Mouse (Mus musculus) olfactory bulb, adult 2 months (tissue): ENCODE results near the gene Fbxl8. TPM values are rescaled to one million over a fixed set of nuclear protein-coding genes. Genes with fewer than 3 reads are reported as not detected.
"Not testable (repeated sequence)": the region's sequence is repeated elsewhere in the genome, so short reads cannot be mapped to it uniquely, and the experiment has no call there.

Experiments
- H3K27ac ChIP-seq: fragments of 200-500 bp; 2 replicates; pipeline ENCODE4 v1.5.1; 2012; ENCODE audit warnings: low read depth, low read length; ENCODE audit not compliant: insufficient read depth
- H3K4me1 ChIP-seq: fragments of 200-500 bp; 2 replicates; pipeline ENCODE4 v1.6.1; 2012; ENCODE audit warnings: low read length; ENCODE audit not compliant: control insufficient read depth, insufficient read depth
- H3K4me3 ChIP-seq: fragments of 200-500 bp; 2 replicates; pipeline ENCODE4 v1.5.1; 2012; ENCODE audit warnings: mild to moderate bottlenecking, low read depth, low read length, moderate library complexity; ENCODE audit not compliant: insufficient read depth
- CTCF ChIP-seq: fragments of 200-500 bp; IDR thresholded peaks from 2 replicates; pipeline ENCODE4 v1.5.1; 2012; ENCODE audit warnings: low read depth, mild to moderate bottlenecking, low read length, moderate library complexity; ENCODE audit not compliant: insufficient read depth
- POLR2A ChIP-seq: fragments of 200-500 bp; IDR thresholded peaks from 2 replicates; pipeline ENCODE4 v1.6.1; 2012; ENCODE audit warnings: mild to moderate bottlenecking, low read depth, low read length, moderate library complexity; ENCODE audit not compliant: insufficient read depth
- WGBS: fragments of 180-500 bp; shearing (Covaris S2); methylation state at CpG from one replicate; pipeline ENCODE4 v1.1.7; 2018; 5-methylcytosine and 5-hydroxymethylcytosine counted together
- polyA plus RNA-seq: library from polyadenylated mRNA; stranded (reverse); fragments of >200 nt; gene quantifications from 2 replicates; pipeline ENCODE4 v1.2.4, GENCODE M21; 2012; ENCODE audit warnings: low replicate concordance; ENCODE audit not compliant: missing spikeins, insufficient read depth, insufficient read length

Fbxl8 gene
- polyA plus RNA-seq, 1 experiment, result not detected

DNA sequence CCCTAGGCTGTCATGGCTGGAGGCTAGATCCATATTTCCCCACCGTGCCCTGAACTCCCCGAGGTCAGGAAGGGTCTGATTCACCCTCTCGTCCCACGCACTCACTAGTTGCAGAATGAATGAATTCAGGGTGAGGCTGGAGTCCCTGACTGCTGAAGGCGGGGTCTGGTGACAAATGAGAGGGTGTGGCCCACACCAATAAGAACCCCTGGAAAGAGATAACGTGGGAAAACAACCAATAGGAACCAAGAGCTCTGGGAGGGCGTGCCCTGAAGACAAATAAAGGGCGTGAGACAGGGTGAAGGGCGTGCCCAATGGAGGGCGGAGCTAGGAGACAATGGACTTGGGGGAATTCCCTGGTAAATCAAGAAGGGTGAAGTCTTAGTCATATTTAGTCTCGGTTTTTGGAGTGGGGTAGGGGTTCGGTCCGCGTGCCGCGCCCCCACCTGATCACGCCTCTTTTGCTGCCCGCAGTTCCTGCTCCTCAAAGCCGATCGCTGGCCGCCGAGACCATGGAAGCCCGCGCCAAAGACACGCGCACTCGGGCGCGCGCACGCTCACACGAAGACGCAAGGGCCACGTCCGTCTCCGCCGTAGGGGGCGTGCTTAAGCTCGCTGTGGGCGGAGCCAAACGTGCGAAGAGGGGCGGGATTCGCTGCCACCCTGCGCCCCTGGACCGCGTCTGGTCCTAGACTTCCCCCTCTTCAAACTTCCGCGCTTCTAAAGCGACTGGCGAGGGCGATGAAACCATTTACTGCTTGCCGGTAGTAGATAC lies 24.7 kb downstream of the Fbxl8 start:
- peak overlapping the region; percentile 78 for H3K27ac ChIP-seq
- H3K4me3 ChIP-seq, result peak overlapping the region; percentile 73
- TF ChIP-seq CTCF (no peak), POLR2A (peak; percentile 88)
- WGBS, result under 1% methylated on average over 53 of the region's 53 CpGs
- H3K4me1 ChIP-seq, result peaks cover 22% of the 10 kb centered on the region

GRCm38 (mm10) chr8:105289805-105290460 lies 25.5 kb downstream of the Fbxl8 start, which contains the start of gene 4931428F04Rik:
TSS of gene 4931428F04Rik (minus strand) at chr8:105289864.
- WGBS, result 3% methylated on average over 43 of the region's 43 CpGs
- Histone ChIP-seq H3K4me1 (peaks cover 22% of the 10 kb centered on the region), H3K4me3 (peak within 1 kb of the TSS; percentile 73), H3K27ac (peak within 1 kb of the TSS; percentile 78)
- TF ChIP-seq CTCF, result no peak

DNA sequence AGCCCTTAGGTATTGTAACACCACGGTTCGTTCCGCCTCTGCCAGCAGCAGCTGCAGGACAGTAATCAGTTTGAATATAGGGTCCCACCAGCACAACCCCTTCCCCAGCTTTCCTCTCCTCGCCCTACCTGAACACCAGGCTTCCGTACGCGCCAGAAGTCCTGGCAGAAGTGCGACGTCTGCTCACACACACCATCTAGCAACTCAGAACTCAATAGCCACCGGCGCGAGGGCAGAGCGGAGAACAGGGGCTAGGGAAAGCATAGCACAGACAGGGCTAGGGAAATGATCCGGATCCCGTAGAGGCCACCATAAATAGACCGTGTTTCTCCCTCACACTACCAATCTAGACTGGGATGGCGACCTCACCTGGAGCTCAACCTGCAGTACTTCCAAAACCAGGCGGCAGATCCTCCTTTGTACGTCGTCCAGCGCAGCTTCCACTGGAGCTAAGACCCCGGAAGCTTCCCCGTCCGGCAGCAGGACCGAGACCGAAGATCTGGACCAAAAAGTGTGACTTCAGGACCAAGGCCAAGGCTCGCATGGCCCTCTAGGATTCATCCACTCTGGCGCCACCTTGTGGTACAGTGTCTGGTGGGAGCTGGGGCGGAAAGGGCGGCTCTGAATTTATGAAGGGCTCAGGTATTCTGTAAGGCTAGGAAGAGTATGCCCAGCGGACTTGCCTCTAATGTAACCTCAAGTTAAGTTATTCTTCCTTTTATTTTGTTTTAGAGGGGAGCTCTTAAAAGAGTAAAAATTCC lies 26.3 kb downstream of the Fbxl8 start:
- H3K4me3 ChIP-seq, result peak overlapping the region; percentile 73; the same call in 1 of the 2 replicates
- no peak overlapping the region for H3K27ac ChIP-seq
- peaks cover 22% of the 10 kb centered on the region for H3K4me1 ChIP-seq
- WGBS, result 12% methylated on average over 31 of the region's 31 CpGs
- TF ChIP-seq CTCF (peak; percentile 69), POLR2A (no peak)

DNA sequence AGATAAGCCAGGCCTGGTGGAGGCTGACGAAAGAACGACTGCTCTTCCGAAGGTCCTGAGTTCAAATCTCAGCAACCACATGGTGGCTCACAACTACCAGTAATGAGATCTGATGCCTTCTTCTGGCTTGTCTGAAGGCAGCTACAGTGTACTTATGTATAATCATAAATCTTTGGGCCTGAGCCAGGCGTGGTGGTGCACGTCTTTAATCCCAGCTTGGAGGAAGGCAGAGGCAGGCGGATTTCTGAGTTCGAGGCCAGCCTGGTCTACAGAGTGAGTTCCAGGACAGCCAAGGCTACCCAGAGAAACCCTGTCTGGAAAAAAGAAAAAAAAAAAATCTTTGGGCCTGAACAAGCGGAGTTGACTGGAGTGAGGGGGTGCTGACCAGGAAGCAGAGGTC lies 26.9 kb downstream of the Fbxl8 start:
- H3K4me1 ChIP-seq, result peaks cover 22% of the 10 kb centered on the region
- WGBS, result 90% methylated on average over 8 of the region's 8 CpGs
- not testable (repeated sequence) for H3K4me3 ChIP-seq, H3K27ac ChIP-seq

- 67% methylated on average over 3 of the region's 3 CpGs for WGBS
- not testable (repeated sequence) for H3K27ac ChIP-seq, H3K4me3 ChIP-seq
- peaks cover 19% of the 10 kb centered on the region for H3K4me1 ChIP-seq
Measured at GRCm38 (mm10) chr8:105291802-105292201, 27.4 kb downstream of the Fbxl8 start.

DNA sequence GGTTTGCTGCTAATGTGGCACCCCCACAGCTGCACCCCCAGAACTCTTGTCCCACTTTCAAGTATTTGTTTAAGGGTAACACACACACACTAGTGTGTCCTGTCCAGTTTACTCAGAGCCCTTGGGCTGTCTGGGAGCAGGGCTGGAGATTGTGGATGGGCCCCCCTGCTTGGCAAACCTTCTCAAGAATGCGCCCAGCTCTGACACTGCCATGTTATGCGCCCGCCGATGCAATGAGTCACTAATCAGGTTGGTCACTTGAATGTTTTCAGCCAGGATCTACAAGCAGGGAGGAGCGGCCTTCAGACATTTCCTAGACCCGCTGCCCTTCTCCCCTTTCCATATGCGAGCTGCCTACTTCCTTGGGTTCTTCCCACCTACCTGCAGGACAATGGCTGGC lies 28.0 kb downstream of the Fbxl8 start:
- Histone ChIP-seq H3K4me3 (no peak overlapping the region), H3K27ac (no peak overlapping the region), H3K4me1 (peaks cover 19% of the 10 kb centered on the region)
- TF ChIP-seq POLR2A, result no peak
- TF ChIP-seq CTCF, result no peak
- WGBS, result 87% methylated on average over 7 of the region's 7 CpGs

DNA sequence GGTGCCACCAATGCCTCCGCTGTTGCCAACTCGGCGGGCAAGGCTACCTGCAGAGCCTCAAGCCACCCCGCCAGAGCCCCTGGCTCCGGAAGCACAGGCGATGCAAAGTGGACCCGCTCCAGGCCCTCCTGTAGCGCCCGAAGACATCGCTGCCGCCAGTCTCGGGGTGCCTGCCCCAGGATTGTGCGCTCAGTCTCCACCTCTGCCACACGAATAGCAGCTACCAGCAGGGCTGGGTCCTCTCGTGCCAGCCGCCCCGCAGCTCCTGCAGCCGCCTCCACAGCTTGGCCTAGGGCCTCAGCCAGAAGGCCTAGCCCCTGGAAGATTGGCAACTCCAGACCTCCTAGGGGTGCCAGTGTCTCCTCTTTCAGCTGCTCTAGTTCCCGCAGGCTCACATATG lies 29.0 kb downstream of the Fbxl8 start:
- peaks cover 22% of the 10 kb centered on the region for H3K4me1 ChIP-seq
- TF ChIP-seq POLR2A, result no peak
- H3K27ac ChIP-seq, result no peak overlapping the region
- H3K4me3 ChIP-seq, result no peak overlapping the region
- WGBS, result 72% methylated on average over 19 of the region's 19 CpGs

DNA sequence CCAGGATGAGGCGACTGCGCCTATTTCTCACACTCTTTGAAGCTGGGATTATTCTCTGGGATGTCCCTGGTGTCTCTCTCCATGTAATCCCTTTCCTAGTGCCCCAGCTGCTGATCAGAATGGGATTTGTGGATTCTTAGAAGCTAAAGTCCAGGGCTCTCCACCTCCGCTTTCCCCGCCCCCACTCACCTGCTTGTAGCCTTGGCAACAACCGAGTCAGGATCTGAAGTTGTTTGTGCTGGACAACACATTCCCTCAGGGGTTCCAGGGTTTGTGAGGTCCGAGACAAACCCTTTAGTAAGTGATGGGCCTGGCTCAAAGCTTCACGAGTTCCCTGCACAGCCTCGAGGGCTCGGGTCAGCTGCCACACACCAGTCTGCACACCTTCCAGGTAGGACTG lies 30.3 kb downstream of the Fbxl8 start:
- H3K4me1 ChIP-seq, result peaks cover 20% of the 10 kb centered on the region
- 75% methylated on average over 9 of the region's 9 CpGs for WGBS
- TF ChIP-seq POLR2A (no peak), CTCF (no peak)
- no peak overlapping the region for H3K4me3 ChIP-seq
- no peak overlapping the region for H3K27ac ChIP-seq

GRCm38 (mm10) chr8:105295256-105295655 lies 30.8 kb downstream of the Fbxl8 start:
- Histone ChIP-seq H3K4me3 (no peak overlapping the region), H3K27ac (no peak overlapping the region), H3K4me1 (peaks cover 15% of the 10 kb centered on the region)
- no peak for TF ChIP-seq POLR2A
- no peak for TF ChIP-seq CTCF
- WGBS, result 75% methylated on average over 11 of the region's 11 CpGs
